Mouse (Mus musculus) lung, adult 2 months (tissue): ENCODE measurements around the gene Fbxo7. TPM values are rescaled to one million over a fixed set of nuclear protein-coding genes. Genes with fewer than 3 reads are reported as not detected.

Experiments used
- DNase-seq: peaks from one replicate; pipeline ENCODE4 v3.0.0; 2022
- H3K4me1 ChIP-seq: fragments of 200-500 bp; 2 replicates; pipeline ENCODE4 v1.6.1; 2011; ENCODE audit warnings: low read length; ENCODE audit not compliant: control insufficient read depth, insufficient read depth
- H3K4me3 ChIP-seq: fragments of 200-500 bp; replicated peaks from 2 replicates; pipeline ENCODE3; 2011; ENCODE audit warnings: low read depth, mild to moderate bottlenecking, control low read depth, low read length; ENCODE audit errors: extremely low read depth
- CTCF ChIP-seq: fragments of 200-500 bp; IDR thresholded peaks from 2 replicates; pipeline ENCODE4 v1.5.1; 2011; ENCODE audit warnings: mild to moderate bottlenecking, low read length, control low read depth; ENCODE audit not compliant: insufficient read depth
- POLR2A ChIP-seq: fragments of 200-500 bp; IDR thresholded peaks from 2 replicates; pipeline ENCODE4 v1.6.1; 2011; ENCODE audit warnings: low read depth, mild to moderate bottlenecking, control low read depth, low read length, borderline replicate concordance; ENCODE audit errors: extremely low read depth
- WGBS: fragments of 180-500 bp; shearing (Covaris S2); methylation state at CpG from one replicate; pipeline ENCODE4 v1.1.7; 2018; 5-methylcytosine and 5-hydroxymethylcytosine counted together
- polyA plus RNA-seq: library from polyadenylated mRNA; depleted of rRNA; stranded (reverse); fragments of >200 nt; gene quantifications from 2 replicates; pipeline ENCODE4 v1.2.3, GENCODE M21; 2012; rRNA removed

Gene Fbxo7
- polyA plus RNA-seq, 1 experiment, result 23.9 TPM

DNA sequence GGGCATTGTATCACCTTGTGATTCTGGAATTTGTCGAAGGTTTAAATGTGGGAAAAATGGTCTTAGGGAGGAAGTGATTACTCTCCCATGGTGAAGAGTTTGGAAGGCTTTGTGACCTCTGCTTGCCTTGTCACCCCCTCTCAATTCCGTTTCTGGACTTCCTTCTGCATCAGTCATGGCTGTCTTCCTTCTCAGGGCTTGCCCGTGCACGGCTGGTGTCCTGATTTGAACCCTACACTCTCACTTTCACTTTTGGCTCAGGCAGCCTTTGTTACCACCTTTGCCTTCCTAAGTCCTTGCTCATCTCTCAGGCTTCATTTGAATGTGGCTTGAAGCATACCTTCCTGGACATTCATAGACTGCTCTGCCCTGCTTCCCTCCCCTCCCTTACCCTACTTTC is 52.4 kb downstream of the Fbxo7 start:
- no peak for TF ChIP-seq POLR2A
- TF ChIP-seq CTCF, result no peak
- Histone ChIP-seq H3K4me1 (no peaks in the 10 kb centered on the region), H3K4me3 (no peak overlapping the region)
- WGBS, result 32% methylated on average over 4 of the region's 4 CpGs
- no peak for DNase-seq

DNA sequence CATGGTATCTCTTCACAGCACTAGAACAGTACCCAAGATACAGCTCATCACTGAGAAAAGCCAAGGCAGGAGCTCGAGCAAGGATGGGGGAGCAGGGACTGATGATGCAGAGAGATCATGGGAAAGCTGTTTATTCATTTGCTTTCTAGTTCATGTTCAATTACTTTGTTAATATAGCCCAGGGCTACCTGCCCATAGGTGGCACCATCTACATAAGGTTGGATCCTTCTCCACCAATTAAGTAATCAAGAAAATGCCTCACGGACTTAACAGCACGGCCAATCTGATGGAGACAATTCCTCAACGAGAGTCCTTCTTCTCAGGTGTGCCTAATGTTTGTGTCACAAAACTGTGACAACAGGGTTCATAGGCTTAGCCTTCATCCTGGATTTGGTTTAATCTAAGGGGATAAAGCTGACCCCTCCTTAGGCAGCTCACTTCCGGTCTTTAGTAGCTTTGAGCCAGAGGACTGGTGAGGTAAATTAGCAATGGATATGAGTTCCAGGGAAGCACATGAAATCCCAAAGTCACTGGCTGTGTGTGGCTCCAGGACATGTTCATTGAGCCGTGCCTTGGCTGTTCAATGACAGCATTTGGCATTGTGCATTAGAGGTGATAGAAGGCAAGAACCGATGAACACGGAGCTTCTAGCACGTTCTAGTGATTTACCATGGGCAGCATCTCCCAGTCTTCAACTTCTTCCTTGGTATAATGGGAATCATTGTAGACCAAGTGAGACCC is 53.4 kb downstream of the Fbxo7 start:
- H3K4me1 ChIP-seq, result no peaks in the 10 kb centered on the region
- TF ChIP-seq POLR2A (no peak), CTCF (no peak)
- WGBS, result 84% methylated on average over 9 of the region's 9 CpGs
- no peak overlapping the region for H3K4me3 ChIP-seq
- no peak for DNase-seq

DNA sequence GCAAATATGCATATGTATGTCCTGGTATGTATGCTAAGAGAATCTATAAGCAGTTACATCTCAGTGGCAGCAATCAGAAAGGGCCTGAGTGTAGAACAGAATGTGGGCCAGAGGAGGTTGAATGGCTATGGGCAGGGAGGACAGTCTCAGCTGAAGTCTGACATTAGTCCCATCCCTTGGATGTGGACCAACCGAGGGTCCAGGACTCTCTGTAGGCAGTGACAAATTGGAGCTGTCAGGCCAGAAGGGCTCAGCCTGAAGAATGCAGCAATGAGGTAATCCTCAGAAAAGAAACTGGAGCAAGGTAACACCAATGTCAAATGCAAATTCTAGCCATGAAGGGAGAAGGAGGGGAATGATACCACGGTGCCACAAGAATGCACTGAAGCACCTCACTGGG is 55.5 kb downstream of the Fbxo7 start:
- WGBS, result 90% methylated on average over 2 of the region's 2 CpGs
- DNase-seq, result no peak
- no peak overlapping the region for H3K4me3 ChIP-seq
- TF ChIP-seq CTCF (no peak), POLR2A (no peak)
- H3K4me1 ChIP-seq, result no peaks in the 10 kb centered on the region

DNA sequence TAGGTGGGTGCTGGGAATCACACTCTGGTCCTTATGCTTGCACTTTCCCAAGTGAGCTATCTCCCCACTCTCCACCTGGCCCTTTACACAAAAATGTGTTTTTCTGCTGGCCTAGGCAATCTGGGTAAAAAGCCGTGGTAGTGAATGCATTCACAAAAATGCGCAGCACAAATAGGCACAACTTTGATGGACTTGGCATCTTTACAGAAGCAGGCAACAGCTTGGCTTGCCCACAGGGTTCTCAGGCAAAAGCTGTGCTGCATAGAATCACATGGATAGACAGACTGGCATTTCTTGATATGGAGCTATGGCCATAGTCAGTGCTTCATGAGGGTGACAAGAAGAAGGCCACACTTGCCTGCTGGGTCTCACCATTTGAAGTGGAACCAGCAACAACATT is 57.0 kb downstream of the Fbxo7 start:
- TF ChIP-seq POLR2A, result no peak
- no peak for TF ChIP-seq CTCF
- Histone ChIP-seq H3K4me1 (no peaks in the 10 kb centered on the region), H3K4me3 (no peak overlapping the region)
- 95% methylated on average over 2 of the region's 2 CpGs for WGBS
- DNase-seq, result no peak

DNA sequence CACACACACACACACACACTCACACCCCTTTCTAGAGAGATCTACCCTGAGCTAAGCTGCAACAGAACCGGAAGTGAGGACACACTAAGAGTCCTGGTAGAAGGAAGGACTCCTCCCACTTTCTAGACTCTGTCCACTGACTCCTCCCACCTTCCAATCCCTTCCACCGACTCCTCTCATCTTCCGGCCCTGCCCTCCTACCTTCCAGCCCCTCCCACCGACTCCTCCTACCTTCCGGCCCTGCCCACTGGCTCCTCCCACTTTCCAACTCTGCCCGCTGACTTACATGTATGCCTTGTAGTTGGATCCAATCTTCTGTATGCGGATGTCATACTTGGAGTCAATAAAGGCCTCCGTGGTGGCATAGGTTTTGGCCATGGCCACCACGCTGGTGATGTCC is 58.1 kb downstream of the Fbxo7 start:
- DNase-seq, result no peak
- TF ChIP-seq POLR2A, result no peak
- TF ChIP-seq CTCF, result no peak
- H3K4me1 ChIP-seq, result no peaks in the 10 kb centered on the region
- no peak overlapping the region for H3K4me3 ChIP-seq
- WGBS, result 82% methylated on average over 9 of the region's 9 CpGs

DNA sequence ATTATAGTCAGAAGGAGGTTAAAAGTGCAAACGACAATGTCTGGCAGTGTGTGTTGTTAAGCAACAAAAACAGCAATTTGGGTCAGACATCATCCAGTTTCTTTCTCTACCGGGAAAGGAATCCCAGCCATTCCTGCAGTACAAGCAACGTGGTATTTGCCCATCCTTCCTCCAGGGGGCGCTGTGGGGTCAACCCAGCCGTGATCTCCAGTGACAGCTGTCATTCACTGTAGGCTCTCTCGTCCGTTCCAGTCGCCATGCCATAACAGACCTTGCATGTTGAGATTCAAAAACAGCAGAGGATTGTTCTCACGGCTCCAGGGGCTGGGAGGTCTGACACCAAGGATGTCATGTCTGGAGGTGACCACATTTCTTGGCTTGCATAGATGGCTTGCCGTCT is 70.1 kb downstream of the Fbxo7 start:
- peak; percentile 49 for DNase-seq
- 39% methylated on average over 10 of the region's 10 CpGs for WGBS
- TF ChIP-seq POLR2A, result no peak
- peak; percentile 74 for TF ChIP-seq CTCF

DNA sequence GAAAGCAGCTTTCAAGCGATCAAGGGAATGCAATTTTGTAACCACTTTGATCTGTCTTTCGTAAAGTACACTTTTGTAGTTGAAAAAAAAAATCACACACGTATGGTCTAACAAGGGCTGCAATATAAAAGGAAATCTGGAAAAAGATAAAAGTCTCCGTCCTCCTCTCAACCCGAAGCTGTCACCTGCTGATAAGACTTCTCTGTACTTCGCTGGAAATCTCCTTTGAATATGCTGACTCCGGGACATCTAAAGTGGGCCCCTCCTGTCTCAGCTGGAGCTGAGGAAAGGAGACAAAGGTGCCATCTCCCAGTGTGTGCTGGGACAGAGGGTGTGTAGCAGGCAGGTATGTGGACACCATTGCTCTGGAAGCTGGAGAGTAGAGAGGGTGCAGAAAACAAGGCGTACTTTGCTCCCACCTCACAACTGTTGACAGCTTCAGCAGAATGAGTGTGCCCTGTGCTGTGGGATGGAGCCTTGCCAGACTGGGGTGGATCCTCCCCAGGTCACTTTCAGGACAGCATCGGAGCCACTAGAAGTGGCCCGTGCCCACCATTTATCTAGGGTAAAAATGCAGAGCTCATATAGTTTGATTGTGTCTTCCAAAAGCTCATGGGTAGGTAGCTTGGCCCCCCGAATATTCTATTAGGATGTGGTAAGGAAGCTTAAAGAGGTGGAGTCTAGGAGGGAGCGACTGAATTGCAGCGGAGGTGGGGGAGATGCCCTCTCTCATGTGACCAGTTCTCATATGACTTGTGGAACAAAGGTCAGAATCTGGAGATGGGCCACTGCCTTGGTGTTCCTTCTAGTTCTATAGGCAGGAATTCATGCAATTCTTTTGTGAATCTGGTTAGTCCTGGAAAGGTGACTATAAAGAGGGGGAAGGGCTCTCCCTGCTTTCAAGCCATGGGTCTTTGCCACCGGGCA is 71.6 kb downstream of the Fbxo7 start:
- TF ChIP-seq CTCF (no peak), POLR2A (no peak)
- Histone ChIP-seq H3K4me1 (no peaks in the 10 kb centered on the region; the same call in 1 of the 2 replicates), H3K4me3 (no peak overlapping the region)
- DNase-seq, result no peak
- WGBS, result 73% methylated on average over 14 of the region's 14 CpGs

More for the DNA sequence above, 70.1 kb downstream of the Fbxo7 start:
- Histone ChIP-seq H3K4me1 (no peaks in the 10 kb centered on the region), H3K4me3 (no peak overlapping the region)

DNA sequence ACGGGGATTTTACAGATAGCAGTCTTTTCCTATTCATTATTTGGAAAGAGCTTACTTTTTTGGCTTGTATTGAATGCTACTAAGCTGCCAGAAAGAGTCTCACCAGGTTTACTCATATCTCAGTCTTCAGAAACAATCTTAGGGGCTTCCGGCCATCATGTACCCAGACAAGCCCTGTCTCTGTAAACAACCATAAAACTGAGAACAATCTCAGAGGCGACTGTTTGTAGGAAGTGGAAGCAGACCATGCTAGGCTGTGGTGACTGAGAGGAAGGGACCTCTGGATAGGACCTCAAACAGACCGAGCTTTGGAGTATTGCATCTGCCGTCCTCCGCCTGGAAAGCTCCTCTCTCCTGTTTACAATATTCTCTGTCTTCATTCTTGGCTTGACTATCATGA is 76.6 kb downstream of the Fbxo7 start:
- Histone ChIP-seq H3K4me1 (no peaks in the 10 kb centered on the region; the same call in none of the 2 replicates), H3K4me3 (no peak overlapping the region)
- DNase-seq, result no peak
- no peak for TF ChIP-seq POLR2A
- TF ChIP-seq CTCF, result no peak
- WGBS, result 40% methylated on average over 6 of the region's 6 CpGs

DNA sequence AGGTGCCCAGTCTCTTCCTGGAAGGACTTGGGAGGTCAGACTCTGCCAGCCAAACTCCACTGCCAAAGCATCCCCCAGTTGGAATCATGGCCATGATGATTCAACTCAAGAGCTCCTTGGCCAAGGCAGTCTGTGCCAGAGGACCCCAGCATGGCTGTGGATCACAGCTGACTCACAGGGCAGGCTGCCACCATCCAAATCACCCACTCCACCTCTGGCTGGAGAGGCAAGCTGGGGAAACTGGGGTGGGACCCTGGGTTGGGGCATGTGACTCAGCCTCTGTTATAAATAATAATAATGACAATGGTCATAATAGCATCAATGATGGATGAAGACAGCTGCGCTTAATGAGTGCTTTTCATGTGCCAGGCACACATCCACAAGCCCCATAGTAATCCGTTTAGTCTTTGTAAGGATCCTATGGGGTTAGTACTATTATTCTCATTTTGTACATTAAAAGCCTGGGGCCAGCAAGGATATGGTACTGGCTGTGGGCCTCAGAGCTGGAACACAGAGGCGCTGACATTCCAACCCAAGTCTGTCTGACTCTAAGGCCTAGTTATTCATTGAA is 78.6 kb downstream of the Fbxo7 start:
- DNase-seq, result no peak
- WGBS, result 70% methylated on average over 3 of the region's 3 CpGs
- Histone ChIP-seq H3K4me1 (no peaks in the 10 kb centered on the region; the same call in none of the 2 replicates), H3K4me3 (no peak overlapping the region)
- TF ChIP-seq POLR2A (no peak), CTCF (no peak)

Other genes starting within 250 kb of the Fbxo7 start
- 5.4 and 9.5 TPM in 2 replicates for gene Pwp1, start 192.5 kb upstream of the Fbxo7 start, polyA plus RNA-seq
- gene Prdm4, start 104.8 kb upstream of the Fbxo7 start, polyA plus RNA-seq, result 20.9 and 22.0 TPM in 2 replicates
- gene Ascl4, start 94.3 kb upstream of the Fbxo7 start, polyA plus RNA-seq, result 0.07 and 0.24 TPM in 2 replicates
- 41.2 and 66.0 TPM in 2 replicates for gene Rtcb, start 64.1 kb upstream of the Fbxo7 start, polyA plus RNA-seq
- 2.9 TPM in 1 of 2 replicates, not detected in the other for gene Bpifc, start 10.1 kb upstream of the Fbxo7 start, polyA plus RNA-seq